Mouse (Mus musculus): ENCODE measurements around the gene Cd2ap. TPM values are rescaled to one million over a fixed set of nuclear protein-coding genes. Genes with fewer than 3 reads are reported as not detected.
A peak's percentile ranks its signal among the peaks of the same experiment; 100 is the strongest.

The Cd2ap gene
- polyA plus RNA-seq, 1 experiment from 2014 or later = 21.9 TPM

GRCm38 (mm10) chr17:42860370-42860769, 16.1 kb downstream of the Cd2ap start:
- H3K27me3 ChIP-seq = no peaks in the 10 kb centered on the region
- H3K9ac ChIP-seq (replicated peaks) = no peak overlapping the region
- H3K9me3 ChIP-seq = no peaks in the 10 kb centered on the region
- no peaks in the 10 kb centered on the region for H3K36me3 ChIP-seq
- no peak for ATAC-seq (ENCODE audit: insufficient number of reproducible peaks, insufficient read depth, low FRiP score, low TSS enrichment, low read depth)
- H3K4me2 ChIP-seq = no peak overlapping the region
- 88% methylated on average over 1 of the region's 1 CpGs for WGBS
- no peaks in the 10 kb centered on the region for H3K4me1 ChIP-seq (replicated peaks)
- no peak overlapping the region for H3K27ac ChIP-seq
- no peak overlapping the region for H3K4me3 ChIP-seq (replicated peaks)

- no peaks in the 10 kb centered on the region for H3K9me3 ChIP-seq
- H3K4me1 ChIP-seq (replicated peaks) = no peaks in the 10 kb centered on the region
- H3K9ac ChIP-seq (replicated peaks) = no peak overlapping the region
- no peak overlapping the region for H3K4me3 ChIP-seq (replicated peaks)
- no peaks in the 10 kb centered on the region for H3K36me3 ChIP-seq
- H3K27ac ChIP-seq = no peak overlapping the region
- H3K4me2 ChIP-seq = no peak overlapping the region
- WGBS = 86% methylated on average over 3 of the region's 3 CpGs
- H3K27me3 ChIP-seq = no peaks in the 10 kb centered on the region
- ATAC-seq (ENCODE audit: insufficient number of reproducible peaks, insufficient read depth, low FRiP score, low TSS enrichment, low read depth) = no peak
These were observed 19.0 kb downstream of the Cd2ap start for GRCm38 (mm10) chr17:42857506-42857905.

- Histone ChIP-seq H3K4me3 (replicated peaks) (no peak overlapping the region), H3K4me1 (replicated peaks) (no peaks in the 10 kb centered on the region), H3K4me2 (no peak overlapping the region), H3K9me3 (no peaks in the 10 kb centered on the region), H3K36me3 (peaks cover 23% of the 10 kb centered on the region), H3K9ac (replicated peaks) (no peak overlapping the region), H3K27me3 (no peaks in the 10 kb centered on the region), H3K27ac (no peak overlapping the region)
- WGBS = 90% methylated on average over 2 of the region's 2 CpGs
- ATAC-seq (ENCODE audit: insufficient number of reproducible peaks, insufficient read depth, low FRiP score, low TSS enrichment, low read depth) = no peak
These were observed 29.4 kb downstream of the Cd2ap start for GRCm38 (mm10) chr17:42847108-42847507.

- Histone ChIP-seq H3K9ac (replicated peaks) (no peak overlapping the region), H3K27me3 (no peaks in the 10 kb centered on the region), H3K4me1 (replicated peaks) (no peaks in the 10 kb centered on the region), H3K36me3 (peaks cover 26% of the 10 kb centered on the region), H3K9me3 (no peaks in the 10 kb centered on the region), H3K4me2 (no peak overlapping the region), H3K27ac (no peak overlapping the region), H3K4me3 (replicated peaks) (no peak overlapping the region)
- WGBS = 93% methylated on average over 2 of the region's 2 CpGs
- no peak for ATAC-seq (ENCODE audit: insufficient number of reproducible peaks, insufficient read depth, low FRiP score, low TSS enrichment, low read depth)
These were observed 39.3 kb downstream of the Cd2ap start for GRCm38 (mm10) chr17:42837193-42837592.

- Histone ChIP-seq H3K4me2 (no peak overlapping the region), H3K27ac (no peak overlapping the region), H3K9ac (replicated peaks) (no peak overlapping the region), H3K4me3 (replicated peaks) (no peak overlapping the region), H3K4me1 (replicated peaks) (peaks cover 3% of the 10 kb centered on the region; the same call in 1 of the 2 replicates), H3K27me3 (no peaks in the 10 kb centered on the region), H3K36me3 (peaks cover 44% of the 10 kb centered on the region), H3K9me3 (no peaks in the 10 kb centered on the region)
- WGBS = 87% methylated on average over 8 of the region's 8 CpGs
- no peak for ATAC-seq (ENCODE audit: insufficient number of reproducible peaks, insufficient read depth, low FRiP score, low TSS enrichment, low read depth)
These were observed 53.7 kb downstream of the Cd2ap start for GRCm38 (mm10) chr17:42822787-42823186.

GRCm38 (mm10) chr17:42815374-42815773, 61.1 kb downstream of the Cd2ap start:
- peaks cover 39% of the 10 kb centered on the region for H3K36me3 ChIP-seq

GRCm38 (mm10) chr17:42792412-42792975, 84.0 kb downstream of the Cd2ap start:
- Histone ChIP-seq H3K27me3 (no peaks in the 10 kb centered on the region), H3K9ac (replicated peaks) (no peak overlapping the region), H3K4me2 (no peak overlapping the region), H3K4me3 (replicated peaks) (no peak overlapping the region), H3K9me3 (no peaks in the 10 kb centered on the region), H3K27ac (no peak overlapping the region), H3K4me1 (replicated peaks) (no peaks in the 10 kb centered on the region), H3K36me3 (peaks cover 16% of the 10 kb centered on the region; the same call in 1 of the 2 replicates)
- 86% methylated on average over 2 of the region's 2 CpGs for WGBS
- ATAC-seq (ENCODE audit: insufficient number of reproducible peaks, insufficient read depth, low FRiP score, low TSS enrichment, low read depth) = no peak

More at GRCm38 (mm10) chr17:42815374-42815773, 61.1 kb downstream of the Cd2ap start:
- H3K9ac ChIP-seq (replicated peaks) = no peak overlapping the region
- H3K27me3 ChIP-seq = no peaks in the 10 kb centered on the region
- no peak overlapping the region for H3K4me3 ChIP-seq (replicated peaks)
- no peaks in the 10 kb centered on the region for H3K9me3 ChIP-seq
- 96% methylated on average over 3 of the region's 3 CpGs for WGBS
- H3K4me2 ChIP-seq = no peak overlapping the region
- no peak for ATAC-seq (ENCODE audit: insufficient number of reproducible peaks, insufficient read depth, low FRiP score, low TSS enrichment, low read depth)
- no peaks in the 10 kb centered on the region for H3K4me1 ChIP-seq (replicated peaks)
- H3K27ac ChIP-seq = no peak overlapping the region

GRCm38 (mm10) chr17:42790787-42791186, 85.7 kb downstream of the Cd2ap start:
- H3K27ac ChIP-seq = no peak overlapping the region
- ATAC-seq (ENCODE audit: insufficient number of reproducible peaks, insufficient read depth, low FRiP score, low TSS enrichment, low read depth) = no peak
- no peaks in the 10 kb centered on the region for H3K27me3 ChIP-seq
- no peak overlapping the region for H3K9ac ChIP-seq (replicated peaks)
- WGBS = 95% methylated on average over 1 of the region's 1 CpGs
- no peak overlapping the region for H3K4me3 ChIP-seq (replicated peaks)
- H3K4me2 ChIP-seq = no peak overlapping the region
- no peaks in the 10 kb centered on the region for H3K9me3 ChIP-seq
- no peaks in the 10 kb centered on the region for H3K4me1 ChIP-seq (replicated peaks)
- H3K36me3 ChIP-seq = peaks cover 7% of the 10 kb centered on the region; the same call in 1 of the 2 replicates

- peaks cover 7% of the 10 kb centered on the region; the same call in 1 of the 2 replicates for H3K36me3 ChIP-seq
- H3K27me3 ChIP-seq = no peaks in the 10 kb centered on the region
- no peak overlapping the region for H3K4me2 ChIP-seq
- H3K4me3 ChIP-seq (replicated peaks) = no peak overlapping the region
- no peaks in the 10 kb centered on the region for H3K9me3 ChIP-seq
- no peaks in the 10 kb centered on the region for H3K4me1 ChIP-seq (replicated peaks)
- no peak overlapping the region for H3K27ac ChIP-seq
- 77% methylated on average over 2 of the region's 2 CpGs for WGBS
- ATAC-seq (ENCODE audit: insufficient number of reproducible peaks, insufficient read depth, low FRiP score, low TSS enrichment, low read depth) = no peak
- H3K9ac ChIP-seq (replicated peaks) = no peak overlapping the region
These were observed 86.7 kb downstream of the Cd2ap start for GRCm38 (mm10) chr17:42789723-42790122.

- 92% methylated on average over 5 of the region's 5 CpGs for WGBS
- ATAC-seq (ENCODE audit: insufficient number of reproducible peaks, insufficient read depth, low FRiP score, low TSS enrichment, low read depth) = no peak
These were observed 87.6 kb downstream of the Cd2ap start for GRCm38 (mm10) chr17:42788686-42789453.

GRCm38 (mm10) chr17:42782156-42782757, 94.2 kb downstream of the Cd2ap start:
- no peaks in the 10 kb centered on the region for H3K36me3 ChIP-seq
- H3K9me3 ChIP-seq = no peaks in the 10 kb centered on the region
- H3K4me1 ChIP-seq (replicated peaks) = no peaks in the 10 kb centered on the region
- peak; percentile 78; the same call in 1 of the 2 replicates for ATAC-seq (ENCODE audit: insufficient number of reproducible peaks, insufficient read depth, low FRiP score, low TSS enrichment, low read depth)
- H3K27ac ChIP-seq = no peak overlapping the region
- H3K27me3 ChIP-seq = no peaks in the 10 kb centered on the region
- 58% methylated on average over 7 of the region's 7 CpGs for WGBS
- H3K4me3 ChIP-seq (replicated peaks) = no peak overlapping the region
- H3K9ac ChIP-seq (replicated peaks) = no peak overlapping the region
- no peak overlapping the region for H3K4me2 ChIP-seq

More at GRCm38 (mm10) chr17:42788686-42789453, 87.6 kb downstream of the Cd2ap start:
- H3K4me1 ChIP-seq (replicated peaks) = no peaks in the 10 kb centered on the region
- no peak overlapping the region for H3K4me2 ChIP-seq
- no peaks in the 10 kb centered on the region for H3K9me3 ChIP-seq
- H3K4me3 ChIP-seq (replicated peaks) = no peak overlapping the region
- no peak overlapping the region for H3K27ac ChIP-seq
- H3K9ac ChIP-seq (replicated peaks) = no peak overlapping the region
- H3K27me3 ChIP-seq = no peaks in the 10 kb centered on the region
- H3K36me3 ChIP-seq = peaks cover 6% of the 10 kb centered on the region; the same call in 1 of the 2 replicates

All from limb, embryonic 12.5 days (tissue).